Mouse (Mus musculus) cerebellum, adult 2 months (tissue): ENCODE measurements around the gene Scaf11. TPM values are rescaled to one million over a fixed set of nuclear protein-coding genes. Genes with fewer than 3 reads are reported as not detected.

Experiments used
- DNase-seq, 2 experiments: peaks; one replicate each; pipeline ENCODE4 v3.0.0; 2021
- H3K27ac ChIP-seq: fragments of 200-500 bp; 2 replicates; pipeline ENCODE4 v1.5.1; 2012; ENCODE audit warnings: low read length, control low read depth, inconsistent platforms; ENCODE audit not compliant: insufficient read depth
- H3K27me3 ChIP-seq: fragments of 200-500 bp; 2 replicates; pipeline ENCODE4 v1.6.1; 2012; ENCODE audit warnings: inconsistent platforms, mild to moderate bottlenecking, low read length, moderate library complexity; ENCODE audit not compliant: control insufficient read depth, insufficient read depth
- H3K4me1 ChIP-seq: fragments of 200-500 bp; 2 replicates; pipeline ENCODE4 v1.6.1; 2011; ENCODE audit warnings: low read length; ENCODE audit not compliant: control insufficient read depth, insufficient read depth
- H3K4me3 ChIP-seq: fragments of 200-500 bp; replicated peaks from 2 replicates; pipeline ENCODE3; 2011; ENCODE audit warnings: mild to moderate bottlenecking, low read depth, low read length, control low read depth; ENCODE audit not compliant: insufficient read depth
- CTCF ChIP-seq: fragments of 200-500 bp; IDR thresholded peaks from 2 replicates; pipeline ENCODE4 v1.5.1; 2011; ENCODE audit warnings: low read depth, mild to moderate bottlenecking, control low read depth, low read length, moderate library complexity, borderline replicate concordance; ENCODE audit not compliant: insufficient read depth
- POLR2A ChIP-seq: fragments of 200-500 bp; IDR thresholded peaks from 2 replicates; pipeline ENCODE4 v1.6.1; 2011; ENCODE audit warnings: low read length, control low read depth, borderline replicate concordance; ENCODE audit not compliant: insufficient read depth
- WGBS: fragments of 180-500 bp; shearing (Covaris S2); methylation state at CpG from one replicate; pipeline ENCODE4 v1.1.7; 2018; 5-methylcytosine and 5-hydroxymethylcytosine counted together
- polyA plus RNA-seq: library from polyadenylated mRNA; depleted of rRNA; stranded (reverse); fragments of >200 nt; gene quantifications from 2 replicates; pipeline ENCODE4 v1.2.3, GENCODE M21; 2012

Scaf11 gene
- polyA plus RNA-seq, 1 experiment, result 40.8 TPM

DNA sequence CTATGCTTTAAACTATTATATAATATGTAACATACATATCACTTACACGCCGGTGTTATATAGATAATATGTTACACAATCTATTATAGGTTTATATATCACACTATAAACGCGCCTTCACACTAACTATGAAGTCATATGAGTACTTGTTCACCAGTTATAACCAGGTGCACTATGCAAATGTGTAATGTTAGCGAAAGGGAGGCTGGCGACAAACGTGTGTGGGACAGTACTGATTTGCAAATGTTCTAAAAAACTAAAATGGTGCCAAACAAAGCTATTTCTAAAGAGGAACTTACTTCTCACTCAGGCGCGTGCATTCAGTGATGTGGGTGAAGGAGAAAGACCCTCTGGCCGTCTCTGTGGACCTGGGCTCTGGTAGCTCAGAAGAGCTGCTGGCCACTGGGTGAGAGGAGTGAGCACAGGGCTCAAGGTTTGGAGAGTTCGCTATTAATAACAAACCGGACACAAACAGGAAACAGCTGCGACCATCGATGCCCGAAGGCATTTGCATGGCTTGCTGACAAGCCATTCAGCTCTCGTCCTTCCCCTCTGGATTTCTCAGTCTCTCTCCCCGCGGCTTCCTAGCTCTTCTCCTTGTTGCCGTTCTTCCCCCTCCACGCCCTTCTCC, 13.8 kb upstream of the Scaf11 start:
- H3K4me3 ChIP-seq, result no peak overlapping the region
- no peak for TF ChIP-seq POLR2A
- TF ChIP-seq CTCF, result no peak
- no peak overlapping the region for H3K27ac ChIP-seq
- no peak for DNase-seq
- H3K4me1 ChIP-seq, result no peaks in the 10 kb centered on the region
- WGBS, result 66% methylated on average over 20 of the region's 20 CpGs
- no peaks in the 10 kb centered on the region for H3K27me3 ChIP-seq

DNA sequence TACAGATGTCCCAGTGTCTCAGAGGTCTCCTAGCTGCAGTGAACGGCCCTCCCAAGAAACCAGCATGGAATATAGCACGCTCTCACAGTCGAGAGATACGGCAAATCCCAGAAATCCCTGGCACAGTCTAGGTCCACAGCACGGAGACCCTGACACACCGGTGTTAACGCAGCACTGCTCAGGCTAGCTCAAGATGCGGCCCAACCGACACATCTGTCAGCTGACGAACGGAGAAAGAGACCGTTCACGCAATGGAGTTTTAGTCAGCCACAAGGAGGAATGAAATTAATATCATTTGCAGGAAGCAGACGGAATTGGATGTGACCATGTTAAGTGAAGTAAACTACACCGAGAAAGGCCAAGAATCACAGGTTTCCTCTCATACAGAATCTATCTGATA, 13.3 kb upstream of the Scaf11 start:
- no peak overlapping the region for H3K4me3 ChIP-seq
- 86% methylated on average over 15 of the region's 15 CpGs for WGBS
- no peaks in the 10 kb centered on the region for H3K4me1 ChIP-seq
- H3K27ac ChIP-seq, result no peak overlapping the region
- TF ChIP-seq POLR2A, result no peak
- no peak for TF ChIP-seq CTCF
- H3K27me3 ChIP-seq, result no peaks in the 10 kb centered on the region
- no peak for DNase-seq

DNA sequence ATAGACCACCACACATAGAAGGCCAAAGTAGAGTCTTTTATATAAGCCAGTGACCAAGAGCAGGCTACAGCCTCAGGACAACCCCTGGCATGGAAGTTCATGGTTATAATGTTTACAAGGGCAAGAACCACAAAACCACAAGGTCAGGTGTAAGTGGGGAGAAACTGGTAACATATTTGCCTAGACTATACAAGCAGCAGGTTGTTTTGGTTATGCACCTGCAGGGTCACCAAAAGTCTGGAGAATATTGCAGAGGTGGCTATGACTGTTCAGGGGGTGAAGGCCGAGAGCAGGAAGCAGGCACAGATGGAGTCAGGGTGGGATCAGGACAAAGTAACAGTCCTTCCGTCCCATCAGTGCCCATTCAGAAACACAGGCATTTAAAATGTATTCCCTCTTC, 7.7 kb upstream of the Scaf11 start:
- no peaks in the 10 kb centered on the region for H3K27me3 ChIP-seq
- no peaks in the 10 kb centered on the region for H3K4me1 ChIP-seq
- H3K4me3 ChIP-seq, result no peak overlapping the region
- WGBS, result 87% methylated on average over 2 of the region's 2 CpGs
- TF ChIP-seq POLR2A, result no peak
- TF ChIP-seq CTCF, result no peak
- no peak overlapping the region for H3K27ac ChIP-seq
- no peak for DNase-seq

DNA sequence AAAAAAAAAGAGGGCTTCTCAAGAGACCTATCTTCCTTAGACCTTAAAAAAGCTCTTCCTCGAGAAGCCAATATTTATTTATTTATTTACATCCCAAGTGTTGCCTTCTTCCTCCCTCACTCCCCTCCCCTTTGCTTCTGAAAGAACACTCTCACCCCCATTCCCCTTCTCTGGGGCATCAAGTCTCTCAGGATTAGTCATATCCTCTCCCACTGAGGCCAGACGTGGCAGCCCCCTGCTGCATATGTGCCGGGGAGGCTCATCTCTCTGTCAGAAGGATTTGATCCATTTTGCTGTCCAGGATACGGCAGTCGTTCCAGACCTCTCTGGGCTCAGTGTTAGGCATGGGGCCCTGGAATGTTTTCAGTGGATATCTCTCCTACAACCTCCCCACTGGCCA, 7.2 kb upstream of the Scaf11 start:
- no peak for DNase-seq
- Histone ChIP-seq H3K4me3 (no peak overlapping the region), H3K27me3 (no peaks in the 10 kb centered on the region), H3K4me1 (no peaks in the 10 kb centered on the region), H3K27ac (no peak overlapping the region)
- 61% methylated on average over 5 of the region's 5 CpGs for WGBS
- TF ChIP-seq POLR2A (no peak), CTCF (no peak)

DNA sequence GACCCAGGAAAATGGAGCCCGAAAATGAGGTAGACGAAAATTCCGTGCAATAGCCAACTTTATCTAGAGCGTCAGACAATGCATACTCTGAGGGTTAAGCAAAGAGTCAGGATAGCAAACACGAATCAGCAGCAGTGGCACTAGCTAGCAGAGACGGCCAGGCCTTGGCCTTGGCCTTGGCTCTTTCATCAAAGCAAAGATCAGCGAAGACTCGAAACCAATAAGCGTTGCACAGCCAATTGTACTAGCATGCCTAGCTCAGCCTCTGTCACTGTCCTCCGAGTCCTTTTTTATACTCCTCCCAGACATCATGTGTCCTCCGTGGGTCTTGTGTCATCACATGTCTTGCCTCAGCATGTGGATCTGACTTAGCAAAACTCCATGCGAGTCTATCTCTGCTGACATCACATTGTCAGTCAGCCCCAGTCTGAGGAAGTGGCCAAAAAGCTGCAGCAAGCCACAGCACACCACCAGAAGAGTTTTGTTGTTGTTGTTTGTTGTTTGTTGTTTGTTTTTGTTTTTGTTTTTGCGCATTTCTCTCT, 5.8 kb upstream of the Scaf11 start:
- H3K27me3 ChIP-seq, result no peaks in the 10 kb centered on the region
- DNase-seq, result no peak
- H3K4me3 ChIP-seq, result no peak overlapping the region
- WGBS, result 93% methylated on average over 13 of the region's 13 CpGs
- H3K27ac ChIP-seq, result no peak overlapping the region
- TF ChIP-seq CTCF, result no peak
- no peak for TF ChIP-seq POLR2A
- no peaks in the 10 kb centered on the region for H3K4me1 ChIP-seq

DNA sequence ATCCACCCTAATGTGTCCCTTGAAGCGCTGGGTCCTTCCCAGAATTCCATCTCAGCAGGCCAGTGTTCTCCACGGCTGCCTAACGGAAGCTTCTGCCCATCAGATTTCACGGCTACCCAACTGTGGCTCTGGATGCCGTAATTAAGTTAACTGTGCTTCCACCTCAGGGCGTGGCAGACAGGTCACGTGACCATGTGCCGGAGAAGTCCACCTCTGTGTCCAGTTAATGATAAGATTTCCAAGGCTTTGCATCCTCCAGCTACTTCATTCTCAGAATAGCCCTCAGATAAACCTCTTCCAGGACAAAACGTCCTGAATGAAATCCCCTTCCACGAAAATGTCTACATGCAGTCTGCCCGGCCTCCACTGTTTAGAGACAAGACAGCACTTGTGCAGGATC, 4.4 kb upstream of the Scaf11 start:
- Histone ChIP-seq H3K27ac (no peak overlapping the region), H3K4me1 (no peaks in the 10 kb centered on the region), H3K4me3 (no peak overlapping the region), H3K27me3 (no peaks in the 10 kb centered on the region)
- no peak for DNase-seq
- no peak for TF ChIP-seq CTCF
- TF ChIP-seq POLR2A, result no peak
- WGBS, result 80% methylated on average over 11 of the region's 11 CpGs

DNA sequence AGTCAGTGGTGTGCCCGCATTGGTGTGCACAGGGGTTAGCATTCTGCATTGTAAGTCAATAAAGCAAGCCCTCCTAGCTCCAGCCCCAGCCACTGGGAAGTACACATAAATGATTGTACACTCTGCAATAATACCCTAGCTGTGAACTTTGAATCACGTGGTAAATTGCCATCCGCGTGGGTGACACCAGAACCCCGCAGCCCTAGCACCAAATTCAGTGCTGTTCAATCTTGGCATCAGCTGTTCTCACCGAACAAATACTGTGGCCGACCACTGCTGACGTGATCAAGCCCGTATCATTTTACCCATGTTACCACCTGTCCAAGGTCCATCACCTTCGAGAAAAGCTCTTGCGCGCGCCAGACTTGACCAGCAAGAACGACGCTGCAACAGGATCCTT, 3.2 kb upstream of the Scaf11 start:
- Histone ChIP-seq H3K27ac (no peak overlapping the region), H3K4me3 (no peak overlapping the region), H3K27me3 (no peaks in the 10 kb centered on the region), H3K4me1 (no peaks in the 10 kb centered on the region)
- TF ChIP-seq POLR2A (no peak), CTCF (no peak)
- 97% methylated on average over 15 of the region's 15 CpGs for WGBS
- no peak for DNase-seq

DNA sequence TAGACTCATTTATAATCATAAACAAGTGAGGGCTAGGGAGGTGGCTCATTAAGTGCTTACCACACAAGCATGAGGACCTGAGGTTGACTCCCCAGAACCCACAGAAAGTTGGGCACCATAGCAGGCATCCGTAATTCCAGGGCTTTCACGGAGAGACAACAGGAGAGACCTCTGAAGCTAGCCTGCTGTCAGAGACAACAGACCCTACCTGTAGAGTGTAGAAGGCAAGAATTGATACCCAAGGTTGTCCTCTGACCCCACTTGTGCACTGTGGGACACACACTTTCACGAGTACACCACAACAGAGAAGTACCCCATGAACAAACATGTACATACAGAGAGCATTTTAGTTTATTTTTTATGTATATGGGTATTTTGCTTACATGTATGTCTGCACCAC, 2.0 kb upstream of the Scaf11 start:
- Histone ChIP-seq H3K27ac (no peak overlapping the region), H3K27me3 (no peaks in the 10 kb centered on the region), H3K4me3 (no peak overlapping the region), H3K4me1 (no peaks in the 10 kb centered on the region)
- 88% methylated on average over 3 of the region's 3 CpGs for WGBS
- TF ChIP-seq CTCF (no peak), POLR2A (no peak)
- no peak for DNase-seq
